Mouse (Mus musculus): ENCODE measurements around the gene Eif3b. TPM values are rescaled to one million over a fixed set of nuclear protein-coding genes. Genes with fewer than 3 reads are reported as not detected.

The Eif3b gene
- total RNA-seq, 4 experiments from 2014 or later, result 76.2 to 86.8 (median 78.3) TPM

DNA sequence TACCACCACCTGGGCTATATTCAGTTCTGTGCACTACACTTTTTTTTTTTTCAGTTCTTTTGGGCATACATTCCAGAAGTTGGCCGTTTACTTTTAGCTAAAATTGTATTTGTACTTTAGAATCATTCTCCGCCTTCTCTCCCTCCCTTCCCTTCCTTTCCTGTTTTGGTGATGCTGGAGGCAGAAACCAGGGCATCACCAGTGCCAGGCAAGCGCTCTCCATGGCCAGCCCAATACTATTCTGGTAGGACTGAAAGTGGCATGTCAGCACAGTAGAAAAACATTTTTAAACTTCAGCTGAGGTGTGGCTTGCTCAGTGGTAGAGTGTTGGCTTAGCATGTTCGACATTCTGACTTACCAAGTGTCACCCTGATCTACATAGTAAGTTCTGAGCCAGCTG lies 62.3 kb downstream of the Eif3b start:
- no peak for DNase-seq (ENCODE audit: low spot score in 2 of 2)

DNA sequence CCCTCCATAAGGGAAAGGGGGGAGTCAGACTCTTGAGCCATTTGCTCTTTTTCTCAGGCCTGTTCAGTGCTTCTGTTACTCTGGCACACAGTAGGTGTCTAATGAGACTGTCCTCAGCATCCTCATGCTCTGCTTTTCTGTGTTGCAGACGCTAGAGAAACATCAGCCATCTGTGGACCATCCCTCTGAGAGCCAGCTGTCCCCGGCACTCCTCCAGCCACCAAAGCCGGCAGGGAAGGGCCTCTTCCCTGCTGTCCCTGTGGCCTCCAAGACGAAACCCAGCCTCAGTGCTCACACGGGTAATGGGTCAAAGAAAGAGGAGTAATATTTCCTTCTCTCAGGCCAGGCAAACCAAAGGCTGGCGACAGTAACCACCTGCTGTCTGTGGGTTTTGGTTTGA lies 72.0 kb downstream of the Eif3b start:
- no peak for DNase-seq (ENCODE audit: low spot score in 2 of 2)

DNA sequence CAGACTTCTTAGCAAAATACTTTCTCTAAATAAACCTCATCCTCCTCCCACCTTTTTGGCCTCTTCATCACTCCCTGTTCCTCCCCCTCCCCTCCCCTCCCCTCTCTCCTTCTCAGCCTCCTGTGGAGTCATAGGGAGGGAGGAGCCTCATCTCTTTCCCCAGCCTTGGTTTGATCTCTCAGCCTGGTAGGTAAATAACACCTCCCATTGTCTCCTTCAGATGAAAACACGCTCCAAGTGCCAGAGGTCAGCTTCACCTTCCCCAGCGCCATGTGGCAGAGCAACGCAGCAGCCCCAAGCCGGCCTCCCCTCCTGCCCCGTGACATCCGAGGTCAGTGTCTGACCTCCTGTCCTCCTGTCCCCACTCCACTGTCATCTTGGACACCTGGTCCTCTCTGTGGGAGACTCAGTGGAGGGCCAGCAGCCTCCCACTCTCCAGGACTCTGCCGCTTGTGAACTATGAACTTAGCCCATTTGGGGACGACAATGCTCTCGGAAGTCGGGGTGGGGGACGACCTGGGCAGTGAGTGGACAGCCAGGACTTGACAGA lies 73.6 kb downstream of the Eif3b start:
- DNase-seq (ENCODE audit: low spot score in 2 of 2), result no peak

Small RNA genes lying within 50 kb of the gene (microRNA-seq; reads per million reads assigned to microRNA genes)
- not detected for gene Mir7038

Other genes starting within 250 kb of the Eif3b start
- gene Mad1l1, start 97.8 kb upstream of the Eif3b start, total RNA-seq (2022), result 1 to 10 TPM; 6.8 to 9.5 (median 7.5) TPM
- 1 to 10 TPM; 3.5 to 8.5 (median 6.1) TPM for gene Nudt1, start 97.7 kb upstream of the Eif3b start, total RNA-seq (2022)
- 1 to 10 TPM; 6.2 to 7.6 (median 7.0) TPM for gene Mrm2, start 87.4 kb upstream of the Eif3b start, total RNA-seq (2022)
- 10 to 100 TPM in 1 of 4 experiments, 1 to 10 TPM in 3; 7.9 to 11.0 (median 8.9) TPM for gene Snx8, start 30.1 kb upstream of the Eif3b start, total RNA-seq (2022)
- gene Gm4869, start 26.3 kb downstream of the Eif3b start, total RNA-seq (2022), result not detected
- 1 to 10 TPM; 2.4 to 5.2 (median 3.5) TPM for gene Chst12, start 86.2 kb downstream of the Eif3b start, total RNA-seq (2022)
- gene Grifin, start 145.7 kb downstream of the Eif3b start, total RNA-seq (2022), result not detected
- gene Lfng, start 188.0 kb downstream of the Eif3b start, total RNA-seq (2022), result 1 to 10 TPM; 2.0 to 2.9 (median 2.4) TPM
- gene Ttyh3, start 229.7 kb downstream of the Eif3b start, total RNA-seq (2022), result 1 to 10 TPM; 2.6 to 5.2 (median 3.4) TPM